Mouse (Mus musculus) lung, postnatal 0 days (tissue): ENCODE measurements at regions not wholly inside any gene's neighbourhood (a gene's known extent, or its start where the extent isn't known, plus 50 kb on each side); places are given as distances from the start of the nearest gene placed in this dataset.

Source experiments
- CTCF ChIP-seq: IDR thresholded peaks from 2 replicates; pipeline ENCODE4 v1.5.1; 2016; ENCODE audit warnings: antibody characterized with exemption, mild to moderate bottlenecking
- EP300 ChIP-seq: IDR thresholded peaks from 2 replicates; pipeline ENCODE4 v1.6.1; 2016; ENCODE audit warnings: antibody characterized with exemption, mild to moderate bottlenecking, control low read depth

- TF ChIP-seq CTCF (no peak), EP300 (no peak)
Observed at GRCm38 (mm10) chr15:57590597-57591219, 113.3 kb upstream of the Slc22a22 start.
